Mouse (Mus musculus): Measurements from ENCODE around the gene Iqschfp.

- no peak for TF ChIP-seq CTCF (IDR thresholded peaks at IDR 0.05; ENCODE audit: low read depth)
- no peak for TF ChIP-seq EP300 (IDR thresholded peaks at IDR 0.05; ENCODE audit: low read depth)
These were observed 268.7 kb downstream of the Iqschfp start for GRCm38 (mm10) chr3:68160760-68161159.
